ENCODE assay signal across 26 mouse cellular contexts in the genomic region with DNA sequence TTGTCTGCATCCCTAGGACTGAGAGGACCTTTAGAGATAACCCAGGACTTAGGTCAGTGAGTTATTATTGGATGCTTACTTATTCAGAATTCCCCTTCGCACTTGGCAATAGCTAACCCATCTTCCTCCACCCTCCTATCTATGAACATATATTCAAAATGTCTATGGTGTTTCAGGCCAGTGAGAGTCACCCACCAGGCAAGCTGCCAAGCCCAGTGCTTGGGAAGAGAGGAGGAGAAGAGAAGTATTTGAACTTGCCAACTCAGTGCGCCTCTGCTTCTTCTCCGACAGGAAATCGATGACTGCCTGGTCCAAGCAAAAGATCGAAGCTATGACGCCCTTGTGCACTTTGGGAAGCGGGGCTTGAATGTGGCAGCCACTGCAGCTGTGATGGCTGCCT. TPM values are rescaled to one million over a fixed set of nuclear protein-coding genes. Genes with fewer than 3 reads are reported as not detected.
DNase-seq lines count a peak whose midpoint lies in the region; ATAC-seq and TF ChIP-seq lines count a peak whose summit lies in the region.
"Had no signal": no experiment of that assay in that cellular context is flagged by ENCODE, and none has a peak within 500 bp of the region (broad histone marks: within the 10 kb centered on the region; RNA-seq: fewer than 3 reads in every experiment).

No protein-coding gene starts in this region.

- intact Hi-C loops in left cerebral cortex, adult 2 months (cut with DNase I), result no loop called here

- no peaks in the 10 kb centered on the region for H3K4me1 ChIP-seq in heart, postnatal 0 days (ENCODE audit: control insufficient read depth, insufficient read depth)
- H3K4me1 ChIP-seq in heart, embryonic 11.5 days (ENCODE audit: control insufficient read depth, insufficient read depth, low read length), result no peaks in the 10 kb centered on the region
- no peaks in the 10 kb centered on the region for H3K4me1 ChIP-seq in midbrain, embryonic 11.5 days (ENCODE audit: control insufficient read depth, insufficient read depth, low read length)
- no peaks in the 10 kb centered on the region for H3K4me1 ChIP-seq in midbrain, embryonic 15.5 days
- H3K4me1 ChIP-seq: embryonic facial prominence, embryonic 13.5 days; embryonic facial prominence, embryonic 15.5 days; forebrain, embryonic 10.5 days; forebrain, embryonic 12.5 days had no signal

- DNase-seq in heart, postnatal 0 days (ENCODE audit: low spot score), result no peak
- DNase-seq in midbrain, embryonic 11.5 days (ENCODE audit: low spot score, missing footprints), result peak; percentile 61
- DNase-seq in 3T3-L1 (ENCODE audit: low read depth, low spot score), result peak; percentile 22
- DNase-seq in brain, adult 2 months (ENCODE audit: low read depth, low spot score), result peak; percentile 42
- no peak for DNase-seq in left cerebral cortex, adult 2 months (ENCODE audit: extremely low spot score in 1 of 2, low spot score in 2 of 2)
- DNase-seq: adrenal gland, adult 8-10 months; adrenal gland, postnatal 14 days; adrenal gland, postnatal 36 days; cerebellum, adult 11 months; cerebellum, adult 18-20 months; cerebellum, adult 8-10 months; cerebellum, adult 9-11 months; cerebellum, postnatal 14 days; cerebellum, postnatal 36 days; embryo, embryonic 11 days had no signal

- H3K9ac ChIP-seq in heart, postnatal 0 days (replicated peaks; ENCODE audit: low read depth, low read length), result no peak overlapping the region
- no peak overlapping the region for H3K9ac ChIP-seq in heart, embryonic 11.5 days (ENCODE audit: low read depth, low read length)
- no peak overlapping the region for H3K9ac ChIP-seq in midbrain, embryonic 11.5 days (ENCODE audit: low read length)
- H3K9ac ChIP-seq in midbrain, embryonic 15.5 days, result no peak overlapping the region
- H3K9ac ChIP-seq: embryonic facial prominence, embryonic 13.5 days; embryonic facial prominence, embryonic 15.5 days; forebrain, embryonic 12.5 days had no signal

- H3K36me3 ChIP-seq in heart, postnatal 0 days (replicated peaks; ENCODE audit: control insufficient read depth, insufficient read depth, low read length), result peaks cover 12% of the 10 kb centered on the region; the same call in 1 of the 2 replicates
- H3K36me3 ChIP-seq in heart, embryonic 11.5 days (ENCODE audit: control insufficient read depth, insufficient read depth, low read length), result peaks cover 3% of the 10 kb centered on the region; the same call in 1 of the 2 replicates
- H3K36me3 ChIP-seq in midbrain, embryonic 11.5 days (ENCODE audit: control insufficient read depth, insufficient read depth, low read length), result no peaks in the 10 kb centered on the region
- peaks cover 29% of the 10 kb centered on the region for H3K36me3 ChIP-seq in midbrain, embryonic 15.5 days (replicated peaks)
- H3K36me3 ChIP-seq: embryonic facial prominence, embryonic 13.5 days; embryonic facial prominence, embryonic 15.5 days had no signal

- H3K27ac ChIP-seq in heart, postnatal 0 days (ENCODE audit: low read depth), result no peak overlapping the region
- no peak overlapping the region for H3K27ac ChIP-seq in heart, embryonic 11.5 days (ENCODE audit: low read depth, low read length)
- H3K27ac ChIP-seq in midbrain, embryonic 11.5 days (ENCODE audit: low read depth, low read length), result no peak overlapping the region
- no peak overlapping the region for H3K27ac ChIP-seq in midbrain, embryonic 15.5 days
- H3K27ac ChIP-seq in left cerebral cortex, adult 2 months, result no peak overlapping the region
- H3K27ac ChIP-seq: embryonic facial prominence, embryonic 13.5 days; embryonic facial prominence, embryonic 15.5 days; forebrain, embryonic 10.5 days; forebrain, embryonic 12.5 days had no signal

- H3K4me3 ChIP-seq in heart, postnatal 0 days (ENCODE audit: low read depth, low read length), result no peak overlapping the region
- H3K4me3 ChIP-seq in heart, embryonic 11.5 days (ENCODE audit: low read depth, low read length), result no peak overlapping the region
- H3K4me3 ChIP-seq in midbrain, embryonic 11.5 days (ENCODE audit: low read depth, low read length), result no peak overlapping the region
- H3K4me3 ChIP-seq in midbrain, embryonic 15.5 days, result no peak overlapping the region
- H3K4me3 ChIP-seq in left cerebral cortex, adult 2 months, result no peak overlapping the region
- H3K4me3 ChIP-seq: embryonic facial prominence, embryonic 13.5 days; embryonic facial prominence, embryonic 15.5 days; erythroblast, embryonic 14.5 days; forebrain, embryonic 10.5 days; forebrain, embryonic 12.5 days had no signal

- WGBS in heart, postnatal 0 days, result 53% methylated on average over 7 of the region's 7 CpGs
- 86% methylated on average over 7 of the region's 7 CpGs for WGBS in heart, embryonic 11.5 days (ENCODE audit: insufficient replicate concordance)
- 97% methylated on average over 7 of the region's 7 CpGs for WGBS in midbrain, embryonic 11.5 days
- 96% methylated on average over 7 of the region's 7 CpGs for WGBS in midbrain, embryonic 15.5 days

- no peak for TF ChIP-seq EP300 in heart, postnatal 0 days (IDR thresholded peaks at IDR 0.05; ENCODE audit: low read depth)

- ATAC-seq in heart, postnatal 0 days (ENCODE audit: insufficient read depth, low read depth), result peak; percentile 8; the same call in 1 of the 2 replicates
- no peak for ATAC-seq in heart, embryonic 11.5 days (replicated peaks; ENCODE audit: insufficient number of reproducible peaks, low FRiP score, low TSS enrichment)
- ATAC-seq in midbrain, embryonic 11.5 days (ENCODE audit: low FRiP score), result no peak
- no peak for ATAC-seq in midbrain, embryonic 15.5 days (replicated peaks)
- ATAC-seq: activated CD4-positive, CD25-positive, alpha-beta regulatory T cell, adult 4 months; forebrain, embryonic 14.5 days; forebrain, embryonic 16.5 days; Patski had no signal

- no peaks in the 10 kb centered on the region for H3K27me3 ChIP-seq in heart, postnatal 0 days (ENCODE audit: control insufficient read depth, insufficient read depth, low read length)
- H3K27me3 ChIP-seq in heart, embryonic 11.5 days (ENCODE audit: control insufficient read depth, insufficient read depth, low read length), result no peaks in the 10 kb centered on the region
- H3K27me3 ChIP-seq in midbrain, embryonic 11.5 days (ENCODE audit: control insufficient read depth, insufficient read depth, low read length), result no peaks in the 10 kb centered on the region
- H3K27me3 ChIP-seq in midbrain, embryonic 15.5 days (replicated peaks), result no peaks in the 10 kb centered on the region
- H3K27me3 ChIP-seq: embryonic facial prominence, embryonic 13.5 days; embryonic facial prominence, embryonic 15.5 days; forebrain, embryonic 12.5 days had no signal

- no peak overlapping the region for H3K4me2 ChIP-seq in heart, postnatal 0 days (ENCODE audit: low read depth, low read length)
- no peak overlapping the region for H3K4me2 ChIP-seq in heart, embryonic 11.5 days
- no peak overlapping the region for H3K4me2 ChIP-seq in midbrain, embryonic 11.5 days
- H3K4me2 ChIP-seq in midbrain, embryonic 15.5 days, result no peak overlapping the region
- H3K4me2 ChIP-seq: embryonic facial prominence, embryonic 13.5 days; embryonic facial prominence, embryonic 15.5 days; forebrain, embryonic 12.5 days had no signal

- H3K9me3 ChIP-seq in heart, postnatal 0 days (replicated peaks; ENCODE audit: control insufficient read depth, low read length), result peaks cover 3% of the 10 kb centered on the region; the same call in 1 of the 2 replicates
- no peaks in the 10 kb centered on the region for H3K9me3 ChIP-seq in heart, embryonic 11.5 days (replicated peaks; ENCODE audit: control insufficient read depth, low read length)
- H3K9me3 ChIP-seq in midbrain, embryonic 11.5 days (ENCODE audit: control insufficient read depth, low read length), result no peaks in the 10 kb centered on the region
- no peaks in the 10 kb centered on the region for H3K9me3 ChIP-seq in midbrain, embryonic 15.5 days
- H3K9me3 ChIP-seq: embryonic facial prominence, embryonic 13.5 days; embryonic facial prominence, embryonic 15.5 days; forebrain, embryonic 10.5 days; forebrain, embryonic 12.5 days had no signal

- no peak for TF ChIP-seq CTCF in heart, postnatal 0 days (IDR thresholded peaks at IDR 0.05; ENCODE audit: low read depth)
- no peak for TF ChIP-seq CTCF in left cerebral cortex, adult 2 months (IDR thresholded peaks at IDR 0.05)

RNA-seq across cellular contexts. Expression of gene Mrpl35, which starts 46.3 kb away (rescaled TPM):
- 8.9 and 13.2 TPM in 2 replicates for total RNA-seq in heart, postnatal 0 days (2014; rRNA removed; ENCODE audit: low replicate concordance)
- polyA plus RNA-seq in heart, postnatal 0 days (2015; fragmentation: Nextera tagmentation; extraction: Ambion mirVana), result 91.3 and 92.1 TPM in 2 replicates
- 60.9 and 65.3 TPM in 2 replicates for polyA plus RNA-seq in heart, embryonic 11.5 days (2014; fragmentation: Nextera tagmentation; extraction: Ambion mirVana)
- polyA plus RNA-seq in midbrain, embryonic 11.5 days (2014; fragmentation: Nextera tagmentation; extraction: Ambion mirVana), result 58.0 and 58.2 TPM in 2 replicates
- polyA plus RNA-seq in midbrain, embryonic 15.5 days (2015; fragmentation: Nextera tagmentation; extraction: Ambion mirVana), result 35.6 and 40.2 TPM in 2 replicates
- 10 to 100 TPM; 27.8 to 29.6 TPM for total RNA-seq in left cerebral cortex, adult 2 months (2021)

RNA-seq across cellular contexts. Expression of gene Immt, which starts 50.7 kb away (rescaled TPM):
- 504 and 545 TPM in 2 replicates for total RNA-seq in heart, postnatal 0 days (2014; rRNA removed; ENCODE audit: low replicate concordance)
- polyA plus RNA-seq in heart, postnatal 0 days (2015; fragmentation: Nextera tagmentation; extraction: Ambion mirVana), result 499 and 506 TPM in 2 replicates
- 284 and 294 TPM in 2 replicates for polyA plus RNA-seq in heart, embryonic 11.5 days (2014; fragmentation: Nextera tagmentation; extraction: Ambion mirVana)
- 186 and 205 TPM in 2 replicates for polyA plus RNA-seq in midbrain, embryonic 11.5 days (2014; fragmentation: Nextera tagmentation; extraction: Ambion mirVana)
- 158 and 160 TPM in 2 replicates for polyA plus RNA-seq in midbrain, embryonic 15.5 days (2015; fragmentation: Nextera tagmentation; extraction: Ambion mirVana)
- 100 to 1,000 TPM; 126 to 150 TPM for total RNA-seq in left cerebral cortex, adult 2 months (2021)

Comparison
In these comparisons a context has a peak if more than half of its experiments do, and no peak if none do; other contexts are left out.
1. DNase-seq: peak in midbrain, embryonic 11.5 days (single experiment), 3T3-L1 (single experiment) and brain, adult 2 months (single experiment); none in heart, postnatal 0 days (single experiment) and left cerebral cortex, adult 2 months (0 of 2).